In the genomic region with DNA sequence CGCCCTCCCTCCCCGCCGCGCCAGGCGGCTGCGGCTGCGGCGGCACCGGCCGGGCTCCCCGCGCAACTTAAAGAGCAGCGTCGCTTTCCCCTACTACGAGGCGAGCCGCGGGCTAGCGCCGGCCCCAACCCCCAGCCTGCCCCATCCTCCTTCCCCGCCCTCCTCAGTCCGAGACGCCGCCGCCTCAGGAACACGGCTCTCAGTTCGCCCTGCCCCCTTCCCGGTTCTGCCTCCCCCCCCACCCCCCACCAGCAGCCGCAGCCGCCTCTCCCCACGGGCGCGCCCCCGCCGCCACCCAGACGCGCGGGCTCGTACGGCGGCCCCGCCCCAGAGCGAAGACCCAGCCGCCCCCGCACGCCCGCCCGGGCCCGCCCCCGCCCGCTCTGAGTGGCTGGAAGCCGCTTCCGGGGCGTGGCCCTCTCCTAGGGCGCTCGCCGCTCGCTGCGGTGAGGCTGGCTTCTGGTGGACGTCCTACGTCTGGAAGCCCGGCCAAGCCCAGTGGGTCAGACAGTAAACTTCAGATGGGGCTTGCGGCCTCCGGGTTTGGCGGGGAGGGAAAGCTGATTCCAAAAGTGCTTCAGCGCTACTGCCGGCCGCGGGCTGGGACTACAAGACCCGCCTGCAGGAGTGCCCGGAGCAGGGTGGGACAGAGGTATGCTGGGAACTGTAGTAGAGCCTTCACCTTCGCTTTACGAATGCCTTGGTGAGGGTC, we compare ENCODE assay signal across 8 mouse cellular contexts. TPM values are rescaled to one million over a fixed set of nuclear protein-coding genes. Genes with fewer than 3 reads are reported as not detected.
DNase-seq lines count a peak whose midpoint lies in the region; ATAC-seq and TF ChIP-seq lines count a peak whose summit lies in the region.

A gene (minus strand): TSS at position 92 of the 712 bp plus-strand sequence.

- H3K27me3 ChIP-seq in E14TG2a.4 (ENCODE audit: insufficient read depth, low read length) = no peaks in the 10 kb centered on the region
- H3K27me3 ChIP-seq in forebrain, embryonic 13.5 days = no peaks in the 10 kb centered on the region
- H3K27me3 ChIP-seq in liver, postnatal 0 days (ENCODE audit: insufficient read depth, low read length) = no peaks in the 10 kb centered on the region
- H3K27me3 ChIP-seq in neural tube, embryonic 14.5 days (ENCODE audit: control insufficient read depth, insufficient read depth, low read length) = no peaks in the 10 kb centered on the region

- peak within 1 kb of the TSS; percentile 99 for H3K27ac ChIP-seq in forebrain, embryonic 13.5 days
- peak within 1 kb of the TSS; percentile 98 for H3K27ac ChIP-seq in liver, postnatal 0 days (ENCODE audit: low read depth)
- peak within 1 kb of the TSS; percentile 99 for H3K27ac ChIP-seq in neural tube, embryonic 14.5 days (ENCODE audit: low read depth, low read length)

- H3K9ac ChIP-seq in forebrain, embryonic 13.5 days = peak within 1 kb of the TSS; percentile 99
- H3K9ac ChIP-seq in liver, postnatal 0 days (replicated peaks) = peak within 1 kb of the TSS; percentile 98
- H3K9ac ChIP-seq in neural tube, embryonic 14.5 days (replicated peaks; ENCODE audit: low read depth, low read length) = peak within 1 kb of the TSS; percentile 99

- peak; percentile 90 for DNase-seq in c-Kit-positive CD71-positive TER-119-positive erythroid progenitor cells, embryonic 14.5 days (ENCODE audit: low spot score)
- DNase-seq in heart, postnatal 10 days = peak; percentile 97 to 98
- peak; percentile 69 for DNase-seq in large intestine, adult 2 months (ENCODE audit: low read depth, low spot score)
- DNase-seq in liver, postnatal 0 days = peak; percentile 98
- peak; percentile 98 for DNase-seq in testis, postnatal 10 days (ENCODE audit: low spot score)

- TF ChIP-seq CTCF in E14TG2a.4 (conservative IDR thresholded peaks at IDR 0.05; ENCODE audit: low read length) = no peak
- peak; percentile 44 for TF ChIP-seq CTCF in liver, postnatal 0 days (IDR thresholded peaks at IDR 0.05; ENCODE audit: low read depth)

- TF ChIP-seq EP300 in liver, postnatal 0 days (IDR thresholded peaks at IDR 0.05; ENCODE audit: low read depth) = peak; percentile 17; the same call in 1 of the 2 replicates

- 1% methylated on average over 52 of the region's 73 CpGs for WGBS in forebrain, embryonic 13.5 days
- 1% methylated on average over 67 of the region's 73 CpGs for WGBS in large intestine, adult 2 months
- WGBS in liver, postnatal 0 days (ENCODE audit: insufficient replicate concordance) = under 1% methylated on average over 32 of the region's 73 CpGs
- 1% methylated on average over 27 of the region's 73 CpGs for WGBS in neural tube, embryonic 14.5 days

- peak within 1 kb of the TSS; percentile 72 for H3K4me2 ChIP-seq in forebrain, embryonic 13.5 days
- H3K4me2 ChIP-seq in liver, postnatal 0 days (ENCODE audit: low read depth, low read length) = peak within 1 kb of the TSS; percentile 80
- H3K4me2 ChIP-seq in neural tube, embryonic 14.5 days (ENCODE audit: low read depth, low read length) = peak within 1 kb of the TSS; percentile 51

- no peaks in the 10 kb centered on the region for H3K9me3 ChIP-seq in E14TG2a.4 (ENCODE audit: low read length)
- no peaks in the 10 kb centered on the region for H3K9me3 ChIP-seq in forebrain, embryonic 13.5 days (replicated peaks)
- no peaks in the 10 kb centered on the region for H3K9me3 ChIP-seq in liver, postnatal 0 days (ENCODE audit: low read length)
- H3K9me3 ChIP-seq in neural tube, embryonic 14.5 days (ENCODE audit: control insufficient read depth, low read length) = no peaks in the 10 kb centered on the region

- H3K36me3 ChIP-seq in E14TG2a.4 (ENCODE audit: insufficient read depth, low read length) = no peaks in the 10 kb centered on the region
- H3K36me3 ChIP-seq in forebrain, embryonic 13.5 days (ENCODE audit: poor library complexity, severe bottlenecking) = no peaks in the 10 kb centered on the region
- H3K36me3 ChIP-seq in liver, postnatal 0 days (replicated peaks; ENCODE audit: insufficient read depth, low read length) = no peaks in the 10 kb centered on the region
- H3K36me3 ChIP-seq in neural tube, embryonic 14.5 days (ENCODE audit: control insufficient read depth, insufficient read depth, low read length) = no peaks in the 10 kb centered on the region

- peaks cover 28% of the 10 kb centered on the region for H3K4me1 ChIP-seq in E14TG2a.4 (replicated peaks; ENCODE audit: low read depth, low read length)
- H3K4me1 ChIP-seq in forebrain, embryonic 13.5 days = peaks cover 18% of the 10 kb centered on the region
- peaks cover 19% of the 10 kb centered on the region for H3K4me1 ChIP-seq in liver, postnatal 0 days (ENCODE audit: insufficient read depth)
- peaks cover 7% of the 10 kb centered on the region; the same call in 1 of the 2 replicates for H3K4me1 ChIP-seq in neural tube, embryonic 14.5 days (ENCODE audit: control insufficient read depth, insufficient read depth, low read length)

- intact Hi-C loops in heart, postnatal 10 days (cut with DNase I) = loop anchor here (2.0 to 5.0 kb wide), 3 partner anchors 39 to 201 kb away; no protein-coding TSS in a partner anchor

- H3K4me3 ChIP-seq in E14TG2a.4 (replicated peaks; ENCODE audit: low read length) = peak within 1 kb of the TSS; percentile 93
- H3K4me3 ChIP-seq in forebrain, embryonic 13.5 days = peak within 1 kb of the TSS; percentile 88
- H3K4me3 ChIP-seq in liver, postnatal 0 days (ENCODE audit: low read depth, low read length) = peak within 1 kb of the TSS; percentile 99
- H3K4me3 ChIP-seq in neural tube, embryonic 14.5 days (ENCODE audit: low read depth, low read length) = peak within 1 kb of the TSS; percentile 96

- peak; percentile 95 for ATAC-seq in forebrain, embryonic 13.5 days
- peak; percentile 93 for ATAC-seq in liver, postnatal 0 days
- ATAC-seq in neural tube, embryonic 14.5 days (ENCODE audit: low read depth) = peak; percentile 94

RNA-seq across cellular contexts. Expression of the gene that starts here (rescaled TPM):
- polyA plus RNA-seq in forebrain, embryonic 13.5 days (2015; fragmentation: Nextera tagmentation; extraction: Ambion mirVana) = 30.1 and 31.1 TPM in 2 replicates
- 10 to 100 TPM; 44.3 to 50.4 TPM for total RNA-seq in heart, postnatal 10 days (2021)
- polyA plus RNA-seq in large intestine, adult 2 months (2012; rRNA removed) = 17.0 and 33.3 TPM in 2 replicates
- polyA plus RNA-seq in liver, postnatal 0 days (2015; fragmentation: Nextera tagmentation; extraction: Ambion mirVana) = 11.3 and 12.5 TPM in 2 replicates
- 29.7 and 30.5 TPM in 2 replicates for polyA plus RNA-seq in neural tube, embryonic 14.5 days (2014; fragmentation: Nextera tagmentation; extraction: Ambion mirVana)

Comparison
In these comparisons a context has a peak if more than half of its experiments do, and no peak if none do; other contexts are left out.
1. Peak in every context shown above with its lines: DNase-seq, ATAC-seq, H3K4me3 ChIP-seq and H3K27ac ChIP-seq.